Mouse (Mus musculus): ENCODE measurements around the gene 6430628N08Rik.

The 6430628N08Rik gene

DNA sequence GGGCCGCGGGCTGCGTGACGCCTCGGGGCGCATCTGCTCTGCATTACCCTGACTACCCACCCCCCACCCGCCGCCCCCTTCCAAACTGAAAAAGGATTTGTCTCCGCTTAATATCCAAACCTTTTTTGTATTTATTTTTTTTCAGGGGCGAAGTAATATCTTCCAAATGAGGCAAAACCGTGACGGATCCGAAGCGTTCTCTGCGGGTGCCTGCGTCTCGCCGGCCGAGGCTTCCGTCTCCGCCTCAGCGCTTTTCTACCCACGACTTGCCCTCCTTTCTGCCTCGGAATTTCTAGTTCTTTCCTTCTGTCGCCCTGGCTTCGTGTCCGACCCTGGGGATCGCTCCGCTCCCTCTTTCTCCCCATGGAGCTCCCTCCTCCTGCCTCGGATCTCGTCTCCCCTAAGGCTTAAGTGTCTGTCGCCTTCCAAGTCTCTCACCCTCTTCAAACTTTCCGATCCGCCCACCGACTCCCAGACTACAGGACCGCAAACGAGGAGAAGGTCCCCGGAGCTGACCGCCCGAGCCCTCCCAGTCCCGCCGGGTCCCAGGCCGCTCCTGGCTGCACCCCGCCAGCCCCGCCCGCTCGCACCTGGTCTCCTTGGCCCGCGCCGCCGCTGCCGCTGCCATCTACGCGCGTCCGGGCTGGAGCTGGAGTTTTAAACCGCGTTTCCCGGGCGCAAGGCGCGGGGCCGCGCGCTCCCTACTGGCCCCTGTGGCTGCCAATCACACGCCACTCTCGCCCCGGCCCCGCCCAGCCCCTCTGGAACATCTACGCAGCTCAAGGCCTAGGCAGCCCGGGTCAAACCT is 49.0 kb downstream of the 6430628N08Rik start, which contains the start of gene Dmbx1:
TSS of gene Dmbx1 (minus strand) at position 632 of the 808 bp plus-strand sequence.
- no peak for DNase-seq (ENCODE audit: low spot score in 2 of 2)

DNA sequence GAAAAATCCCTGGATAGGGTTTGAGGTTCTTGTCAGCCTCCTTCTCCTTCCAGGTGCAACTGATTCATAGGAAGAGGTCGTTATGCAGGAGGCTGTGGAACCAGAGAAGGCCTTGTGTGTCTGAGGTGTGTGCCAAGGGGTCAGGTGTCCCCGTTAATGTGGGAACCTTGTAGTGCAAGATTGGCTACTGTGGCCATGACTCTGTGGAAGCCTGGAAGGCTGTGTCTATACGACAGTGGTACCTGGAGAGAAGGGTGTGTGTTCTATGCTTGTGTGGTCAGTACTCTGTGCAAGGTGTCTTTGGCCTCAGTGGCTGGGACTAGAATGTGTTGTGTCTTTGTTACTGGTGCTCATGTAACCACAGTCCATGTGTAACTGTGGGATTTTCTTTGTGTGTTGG is 50.2 kb downstream of the 6430628N08Rik start:
- no peak for DNase-seq (ENCODE audit: low spot score in 2 of 2)

DNA sequence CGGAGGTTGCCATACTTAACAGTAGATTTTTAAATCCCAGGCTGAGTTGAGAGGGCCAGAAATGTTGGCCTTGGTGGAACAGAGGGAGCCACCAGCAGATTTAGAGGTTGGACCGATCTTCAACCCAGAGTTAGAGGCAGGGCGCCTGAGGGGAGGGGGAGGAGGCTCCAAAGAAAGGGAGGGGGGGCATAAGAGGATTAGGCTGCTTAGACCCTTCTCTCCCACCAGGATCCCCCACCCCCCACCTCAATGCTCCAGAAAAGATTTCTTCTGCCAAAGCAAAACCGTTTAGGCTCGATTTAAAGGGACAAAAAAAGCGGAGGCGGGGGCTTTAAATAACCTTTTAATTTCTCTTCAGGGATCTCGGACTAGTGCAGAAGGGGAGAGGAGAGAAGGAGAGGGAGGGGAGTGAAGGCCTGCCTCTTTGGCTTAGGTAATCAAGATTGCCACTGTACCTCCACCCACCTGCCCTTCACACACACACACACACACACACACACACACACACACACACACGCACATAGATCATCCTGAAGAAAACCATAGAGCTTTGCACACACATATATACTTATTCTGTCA is 50.9 kb downstream of the 6430628N08Rik start:
- no peak for DNase-seq (ENCODE audit: low spot score in 2 of 2)

DNA sequence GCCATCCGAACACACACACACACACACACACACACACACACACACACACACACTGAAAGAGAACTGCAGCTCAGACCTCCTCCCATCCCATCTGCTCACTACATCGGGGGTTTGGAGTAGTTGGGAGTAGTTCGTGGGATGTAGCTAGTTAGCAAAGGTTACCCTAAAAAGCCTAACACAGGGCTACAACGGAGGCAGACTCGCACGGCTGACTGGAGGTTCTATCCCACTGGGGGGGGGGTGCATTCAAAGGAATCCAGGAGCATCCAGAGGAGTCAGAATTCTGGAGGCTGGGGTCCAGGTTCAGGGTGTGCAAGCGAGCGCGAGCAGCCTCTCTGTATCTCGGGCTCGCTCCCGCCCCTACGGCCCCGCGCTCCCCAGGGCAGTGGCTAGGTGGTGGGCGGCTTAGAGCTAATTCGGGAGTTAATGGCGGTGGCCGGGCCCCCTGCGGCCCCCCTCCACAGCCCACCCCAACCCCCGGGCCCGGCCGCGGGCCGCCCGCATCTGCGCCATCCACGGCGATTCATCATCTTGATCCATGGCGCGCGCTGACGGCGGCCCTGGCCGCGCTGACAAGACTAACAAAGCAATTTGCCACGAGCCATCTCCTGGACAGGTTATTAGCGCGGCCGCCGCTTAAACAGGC is 53.3 kb downstream of the 6430628N08Rik start:
- DNase-seq (ENCODE audit: low spot score in 2 of 2), result no peak

Measured in thymus, postnatal 10 days (tissue).